Mouse (Mus musculus) lung, postnatal 10 days (tissue): Measurements from ENCODE around the gene 4930426L09Rik.
A peak's percentile ranks its signal among the peaks of the same experiment; 100 is the strongest.

ENCODE experiments used
- DNase-seq: peaks from one replicate; pipeline ENCODE4 v3.0.0; 2021

4930426L09Rik gene

DNA sequence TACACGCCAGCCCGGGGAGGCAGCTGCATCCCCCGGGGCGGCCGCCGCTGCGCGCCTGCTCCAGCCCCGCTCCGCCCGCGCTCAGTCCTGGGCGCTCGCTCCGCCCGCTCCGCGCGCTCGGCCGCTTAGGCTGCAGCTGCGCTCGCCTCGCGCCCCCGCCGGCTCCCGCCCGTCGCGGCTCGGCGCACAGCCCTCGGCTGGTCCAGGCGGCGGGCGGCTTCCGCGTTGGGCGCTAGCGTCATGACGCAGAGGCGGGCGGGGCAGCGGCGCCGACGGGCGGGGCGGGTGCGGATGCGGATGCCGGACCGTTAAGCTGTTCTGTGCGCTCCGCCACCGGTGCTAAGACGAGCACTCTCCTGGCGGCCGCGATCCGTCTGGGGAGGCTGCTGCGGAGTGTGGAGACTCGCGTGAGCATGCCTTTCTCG, at the start of gene 4930426L09Rik, which contains the start of gene Pip4k2a:
Gene 4930426L09Rik (plus strand): TSS at position 290 of the 425 bp plus-strand sequence.
Gene Pip4k2a (minus strand): TSS at position 73 of the 425 bp plus-strand sequence.
- peak; percentile 95 for DNase-seq

DNA sequence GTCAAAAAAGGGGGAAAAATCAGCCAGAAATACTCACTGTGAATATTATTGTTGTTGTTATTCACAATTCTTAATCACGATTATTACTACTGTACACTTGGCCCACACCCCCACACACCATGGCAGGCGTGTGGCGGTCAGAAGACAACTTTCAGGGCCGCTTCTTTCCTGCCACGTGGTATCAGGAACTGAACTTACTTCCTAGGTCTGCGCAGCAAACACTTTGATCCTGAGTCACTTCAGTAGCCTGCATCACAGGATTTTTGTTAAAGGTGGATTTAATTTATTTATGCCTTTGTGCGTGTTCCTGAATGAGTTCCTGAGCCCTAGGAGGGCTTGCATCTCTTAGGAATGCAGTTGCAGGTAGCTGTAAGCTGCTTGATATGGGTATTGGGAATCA, 49.4 kb upstream of the 4930426L09Rik start:
- no peak for DNase-seq

DNA sequence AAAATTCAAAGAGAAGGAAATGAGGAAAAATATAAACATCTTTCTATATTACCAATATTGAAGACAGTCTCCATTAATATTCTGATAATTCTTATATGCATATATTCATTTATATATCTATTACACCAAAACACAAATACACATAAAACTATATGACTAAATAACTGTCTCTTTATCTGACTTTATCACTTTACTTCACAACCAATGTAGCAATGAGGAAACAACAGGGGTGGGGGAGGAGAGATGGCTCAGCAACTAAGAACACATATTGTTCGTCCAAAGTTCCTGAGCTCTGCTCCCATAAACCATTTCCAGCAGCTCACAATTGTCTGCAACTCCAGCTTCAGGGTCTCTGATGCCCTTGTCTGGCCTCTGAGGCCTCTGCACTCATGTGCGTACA, 47.4 kb upstream of the 4930426L09Rik start:
- DNase-seq: no peak

DNA sequence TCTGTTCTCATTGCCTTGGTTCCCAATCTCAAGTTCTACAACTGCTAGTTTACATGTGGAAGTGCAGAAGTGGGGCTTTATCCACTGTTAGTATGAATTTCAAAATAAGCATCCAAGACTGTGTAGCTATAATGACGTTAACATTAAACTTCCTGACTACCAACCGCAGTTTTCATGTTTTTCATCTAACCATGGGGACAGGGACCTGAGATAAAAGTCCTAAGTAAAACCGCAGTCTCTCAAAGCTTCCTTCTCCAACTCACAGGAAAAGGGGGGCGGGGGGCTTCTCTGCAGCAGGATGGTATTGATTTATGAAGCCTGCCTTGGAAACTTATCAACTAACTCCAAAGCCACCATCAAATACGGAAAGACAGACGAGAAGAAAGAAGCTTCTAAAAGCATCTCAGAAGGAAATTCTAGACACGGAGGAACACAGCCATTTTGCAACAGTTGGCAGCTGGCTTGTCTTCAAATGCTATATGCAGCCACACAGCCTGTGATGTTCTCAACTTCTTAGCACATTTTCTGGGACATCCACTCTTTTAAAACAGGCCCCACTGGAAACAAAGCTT, 46.0 kb upstream of the 4930426L09Rik start:
- DNase-seq: no peak

DNA sequence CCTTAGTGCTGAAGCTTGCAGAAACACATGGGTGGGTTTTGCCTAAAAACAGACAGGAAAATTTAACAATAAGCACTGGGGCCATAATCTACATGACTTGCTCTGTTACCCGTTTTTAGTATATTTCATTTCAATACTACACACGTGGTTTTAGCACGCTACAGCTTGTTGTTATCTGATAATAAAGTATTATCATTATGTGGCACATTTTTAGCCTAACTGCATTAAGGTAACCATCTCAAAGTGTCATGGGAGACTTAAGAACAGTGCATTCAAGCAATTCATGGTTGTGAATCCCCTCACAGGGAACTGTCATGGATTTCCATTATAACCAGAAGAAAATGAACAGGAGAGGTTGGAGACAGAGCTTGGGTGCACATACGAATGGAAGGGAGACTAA, 43.7 kb upstream of the 4930426L09Rik start:
- no peak for DNase-seq

DNA sequence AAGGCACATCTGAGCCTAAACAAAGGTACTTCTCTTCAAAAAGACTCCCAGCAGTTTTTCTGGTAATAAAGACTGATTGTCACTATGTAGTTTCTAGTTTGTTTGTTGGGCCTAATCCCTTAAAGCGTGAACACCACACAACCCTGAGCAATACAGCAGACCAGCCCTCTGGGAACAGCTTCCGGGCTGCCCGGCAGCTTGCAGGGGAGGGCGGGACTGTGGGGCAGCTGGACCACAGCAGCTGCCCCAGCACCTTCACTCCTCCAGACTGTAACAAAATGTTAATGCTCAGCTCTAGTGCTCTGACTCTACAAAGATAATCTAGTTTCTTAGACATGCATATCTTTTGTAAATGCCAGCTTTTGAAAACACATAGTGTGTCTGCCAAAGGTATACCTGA, 43.1 kb upstream of the 4930426L09Rik start:
- no peak for DNase-seq

DNA sequence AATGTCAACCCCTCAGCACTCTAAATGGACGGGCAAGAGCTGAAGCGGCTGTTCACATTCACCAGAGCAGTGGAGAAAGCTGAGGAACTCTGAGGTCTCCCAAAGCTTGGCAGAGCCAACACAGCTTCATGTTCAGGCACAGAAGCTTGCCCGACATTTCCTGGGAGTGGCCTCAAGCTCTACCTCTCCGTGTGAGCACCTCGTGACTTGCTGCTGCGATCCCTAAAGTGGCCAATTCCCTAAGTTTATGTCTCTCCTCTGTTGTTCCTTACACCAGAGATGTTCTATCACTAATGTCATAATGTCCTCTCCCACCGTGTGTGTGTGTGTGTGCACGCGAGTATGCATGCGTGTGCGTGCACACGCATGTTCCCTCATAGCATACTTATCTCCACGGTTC, 42.5 kb upstream of the 4930426L09Rik start:
- no peak for DNase-seq

DNA sequence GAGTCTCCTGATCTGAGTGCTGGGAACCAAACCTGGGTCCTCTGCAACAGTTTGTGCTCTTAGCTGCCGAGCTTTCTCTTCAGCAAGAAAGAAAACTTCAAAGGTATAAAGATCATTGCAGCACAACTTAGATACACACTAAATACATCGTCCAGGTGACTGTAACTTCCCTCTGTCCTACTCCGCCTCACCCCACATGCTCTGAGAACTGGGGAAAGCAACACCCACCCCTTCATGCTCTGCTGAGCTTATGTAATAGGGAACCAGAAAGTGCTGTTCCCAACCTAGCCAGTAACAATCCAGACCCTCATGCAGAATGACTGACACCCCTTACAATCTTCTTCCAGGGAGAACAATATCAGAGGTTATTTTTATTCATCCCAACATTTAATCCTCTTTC, 41.7 kb upstream of the 4930426L09Rik start:
- DNase-seq: no peak

DNA sequence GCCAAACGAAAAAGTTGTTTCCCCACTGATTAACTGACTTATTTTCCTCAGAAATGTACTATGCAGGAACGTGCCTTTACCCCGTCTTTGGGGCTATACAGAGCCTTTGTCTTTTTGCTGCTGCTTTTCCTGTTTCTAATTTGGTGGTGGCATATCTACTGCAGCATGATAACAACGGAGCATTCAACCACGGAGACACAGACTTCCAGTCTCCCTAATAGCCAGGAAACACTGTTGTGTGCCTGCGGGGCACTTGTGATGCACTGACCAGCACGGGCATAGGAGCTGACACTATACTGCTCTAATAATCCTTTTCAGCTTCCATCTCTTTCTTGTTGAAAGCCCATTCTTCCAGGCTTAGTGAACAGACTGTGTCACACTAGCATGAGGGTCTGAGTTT, 41.2 kb upstream of the 4930426L09Rik start:
- no peak for DNase-seq

DNA sequence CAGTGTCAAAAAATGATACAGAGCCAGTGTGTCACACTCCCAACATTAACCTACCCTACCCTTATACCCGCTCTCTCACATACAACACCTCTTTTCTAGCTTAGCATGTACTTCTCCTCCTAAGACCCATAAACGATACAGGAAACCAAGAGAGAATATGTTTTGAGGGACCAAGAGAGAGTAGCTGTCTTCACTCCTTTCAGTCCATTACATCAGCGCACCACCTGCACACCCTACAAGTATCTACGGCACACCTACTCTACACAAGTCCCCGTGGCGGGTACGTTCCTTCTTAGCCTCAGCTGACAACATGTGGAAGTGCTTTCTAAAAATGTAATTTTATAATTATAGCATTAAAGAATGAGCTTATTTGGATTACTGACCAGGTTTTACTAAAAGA, 40.7 kb upstream of the 4930426L09Rik start:
- DNase-seq: no peak

DNA sequence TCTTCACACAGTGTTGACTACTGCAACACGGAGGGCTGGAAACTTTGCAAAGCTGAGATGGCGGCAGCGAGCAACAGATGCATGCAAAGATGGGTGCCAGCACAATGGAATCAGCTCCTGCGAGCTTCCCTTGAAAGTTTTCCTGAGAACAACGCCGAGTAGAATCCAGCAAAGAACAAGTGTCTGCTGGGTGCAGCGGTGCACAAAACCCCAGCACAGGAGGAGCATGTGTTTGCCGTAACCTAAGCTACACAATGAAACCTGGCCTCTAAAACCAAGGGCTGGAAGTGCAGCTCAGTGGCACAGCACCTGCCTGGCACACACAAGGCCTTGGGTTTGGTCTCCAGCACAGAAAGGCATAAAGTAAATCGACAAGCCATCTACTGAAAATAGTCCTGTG, 40.1 kb upstream of the 4930426L09Rik start:
- no peak for DNase-seq

DNA sequence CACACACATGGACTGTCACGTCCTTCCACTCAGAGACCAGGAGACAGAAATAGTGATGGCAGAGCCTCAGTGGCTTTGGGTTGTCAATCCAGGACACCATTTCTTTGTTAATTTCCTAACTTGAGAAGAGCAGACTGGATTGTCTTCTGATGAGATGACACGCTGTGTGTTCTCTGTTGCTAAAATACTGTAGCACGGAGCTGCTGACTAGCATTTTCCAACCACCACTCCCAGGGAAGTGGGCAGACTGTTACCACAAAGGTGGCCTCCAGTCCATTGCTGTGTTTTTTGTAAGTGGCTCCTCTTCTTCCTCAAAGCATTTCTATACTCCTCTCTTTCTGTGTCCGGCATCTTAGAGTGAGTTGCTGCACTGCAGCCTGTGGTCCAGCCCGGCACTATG, 39.6 kb upstream of the 4930426L09Rik start:
- no peak for DNase-seq

DNA sequence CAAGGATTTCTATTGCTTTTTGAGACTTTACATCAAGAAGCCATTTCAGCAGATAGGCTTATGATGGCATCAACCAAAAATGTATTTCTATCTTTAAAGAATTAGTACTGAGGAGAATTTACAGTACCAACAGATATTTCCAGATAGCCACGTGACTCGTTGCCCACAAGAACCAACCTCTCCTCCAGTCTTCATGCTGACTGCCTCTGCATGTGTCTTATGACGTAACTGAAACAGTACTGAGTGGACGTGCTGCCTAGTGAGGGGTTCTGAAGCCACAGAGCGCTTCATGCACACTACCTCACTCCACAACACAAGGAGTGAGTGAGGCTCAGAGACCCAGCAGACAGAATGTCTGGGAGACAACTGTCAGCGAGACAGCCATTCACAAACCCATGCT, 39.1 kb upstream of the 4930426L09Rik start:
- DNase-seq: no peak

DNA sequence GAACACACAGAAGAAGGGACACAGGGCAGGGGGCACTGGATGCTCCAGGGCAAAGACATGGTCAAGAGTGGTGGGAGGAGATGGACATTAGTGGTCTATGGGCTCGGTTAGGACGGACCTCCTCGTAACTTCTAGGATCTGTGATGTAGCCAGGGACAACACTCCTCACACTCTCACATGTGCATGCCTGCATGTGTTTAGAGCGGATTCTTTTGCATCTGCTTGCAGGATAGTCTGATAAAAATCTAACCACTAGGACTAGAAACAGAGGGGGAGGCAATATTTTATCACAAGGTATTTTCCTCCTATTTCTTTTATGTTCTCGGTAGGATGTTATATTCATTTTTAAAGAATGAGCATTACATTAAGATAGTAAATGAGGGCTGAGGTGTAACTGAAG, 38.6 kb upstream of the 4930426L09Rik start:
- no peak for DNase-seq

DNA sequence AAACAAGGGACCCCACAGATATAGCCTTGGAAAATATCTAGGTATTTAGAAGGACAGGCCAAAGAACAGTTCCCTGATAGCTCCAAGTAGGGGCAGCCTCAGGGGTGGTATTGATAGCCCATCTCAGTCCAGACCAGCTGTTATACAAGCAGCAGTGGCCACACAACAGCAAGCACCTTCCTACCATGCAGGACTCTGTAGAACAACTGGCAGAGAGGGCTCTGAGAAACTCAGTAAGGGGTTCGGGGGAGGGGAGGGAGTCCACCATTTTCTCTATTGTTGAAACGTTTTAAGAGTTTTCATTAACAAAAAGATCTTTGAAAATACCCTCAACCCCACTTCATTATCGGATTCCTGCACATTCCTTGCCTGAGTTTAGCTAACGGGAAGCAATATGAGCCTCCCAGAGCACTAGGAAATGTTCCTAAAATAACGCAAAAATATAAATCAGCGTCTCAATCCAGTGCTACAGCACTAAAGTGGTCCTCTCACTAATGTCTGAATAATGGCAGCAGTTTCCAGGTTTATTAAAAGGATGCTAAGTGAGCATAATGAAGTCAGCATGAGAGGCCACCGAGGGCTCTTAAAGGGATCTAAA, 37.7 kb upstream of the 4930426L09Rik start:
- no peak for DNase-seq

DNA sequence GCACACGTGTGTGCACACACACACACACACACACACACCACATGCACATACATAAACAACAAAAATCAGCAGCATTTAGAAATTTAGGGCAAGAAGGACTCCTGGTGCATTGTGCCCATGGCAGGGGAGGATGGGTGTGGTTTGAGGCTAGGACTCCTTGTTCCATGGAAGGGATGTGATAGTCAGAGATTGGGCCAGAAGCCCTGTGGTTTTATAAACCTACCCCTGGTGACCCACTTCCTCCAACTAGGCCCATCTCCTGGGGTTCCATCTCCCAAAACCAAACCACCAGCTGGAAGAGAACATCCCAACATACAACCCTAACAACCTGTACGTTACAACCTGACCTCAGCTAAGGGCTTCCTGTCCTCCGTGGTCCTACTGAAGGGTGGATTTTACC, 35.6 kb upstream of the 4930426L09Rik start:
- DNase-seq: no peak

DNA sequence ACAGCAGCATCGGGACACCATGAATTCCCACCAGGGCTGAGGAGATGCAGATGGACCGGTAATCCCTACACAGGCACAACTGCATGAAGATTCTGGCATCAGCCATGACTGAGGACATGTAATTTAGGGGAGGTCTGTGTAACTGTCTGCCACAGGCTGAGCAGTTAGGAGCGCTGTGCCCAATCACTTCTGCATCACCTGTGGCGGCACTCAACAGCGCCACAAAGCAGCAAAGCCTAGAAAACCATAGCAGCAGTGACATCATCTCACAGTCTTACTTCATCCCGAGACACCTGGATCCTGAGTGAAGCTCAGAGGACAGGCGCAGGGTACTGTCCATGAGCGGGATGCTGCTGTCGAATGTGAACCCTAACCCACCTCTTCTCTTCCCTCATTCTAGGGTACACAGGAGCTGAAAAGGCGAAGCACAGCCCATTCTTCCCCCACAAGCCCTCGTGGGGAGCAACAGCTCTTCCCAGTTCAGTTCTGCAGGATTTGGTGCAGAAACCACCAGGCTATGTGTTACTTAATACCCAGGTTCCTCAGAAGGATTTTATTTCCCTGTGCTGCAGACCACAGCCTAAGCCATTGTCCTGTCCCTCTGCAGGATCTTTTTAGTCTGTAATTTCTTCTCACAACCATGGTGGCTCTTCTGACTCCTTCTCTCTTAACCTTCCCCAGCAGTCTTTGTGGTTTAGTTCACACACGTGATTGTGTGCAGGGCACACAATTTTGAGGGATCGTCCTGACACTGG, 34.7 kb upstream of the 4930426L09Rik start:
- no peak for DNase-seq

DNA sequence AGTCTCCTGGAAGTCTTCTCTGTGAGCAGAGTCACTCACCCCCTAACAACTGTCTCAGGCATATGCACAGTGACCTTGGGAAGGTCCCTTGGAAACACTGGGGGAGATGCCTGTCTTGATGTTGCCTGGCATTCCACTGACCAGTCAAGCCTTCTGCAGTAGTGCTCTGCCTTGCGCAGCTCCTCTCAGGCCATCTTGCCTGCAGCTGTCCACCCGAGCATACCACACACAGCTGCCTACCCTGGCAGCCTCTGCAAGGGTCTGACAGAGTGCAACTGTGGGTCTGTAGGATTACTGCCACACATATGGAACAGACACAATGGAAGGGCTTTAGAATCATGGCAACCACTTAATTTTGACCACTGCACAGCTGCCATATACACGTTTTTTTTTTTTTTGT, 33.0 kb upstream of the 4930426L09Rik start:
- DNase-seq: no peak

DNA sequence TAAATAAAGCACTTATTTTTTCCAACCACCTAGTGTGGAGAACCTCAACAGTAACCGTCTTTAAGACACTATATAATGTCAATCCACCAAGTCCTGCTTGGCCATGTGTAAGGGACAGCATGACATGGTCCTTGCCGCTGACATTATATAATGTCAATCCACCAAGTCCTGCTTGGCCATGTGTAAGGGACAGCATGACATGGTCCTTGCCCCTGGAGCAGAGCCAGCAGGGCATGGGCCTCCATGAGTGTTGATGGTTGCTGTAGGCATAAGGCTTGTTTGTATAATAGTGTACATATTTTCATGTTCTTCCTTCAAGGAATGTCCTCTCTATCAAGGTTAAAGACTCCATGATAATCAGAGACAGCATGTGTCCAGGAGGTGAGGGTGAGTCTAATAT, 32.2 kb upstream of the 4930426L09Rik start:
- DNase-seq: no peak

DNA sequence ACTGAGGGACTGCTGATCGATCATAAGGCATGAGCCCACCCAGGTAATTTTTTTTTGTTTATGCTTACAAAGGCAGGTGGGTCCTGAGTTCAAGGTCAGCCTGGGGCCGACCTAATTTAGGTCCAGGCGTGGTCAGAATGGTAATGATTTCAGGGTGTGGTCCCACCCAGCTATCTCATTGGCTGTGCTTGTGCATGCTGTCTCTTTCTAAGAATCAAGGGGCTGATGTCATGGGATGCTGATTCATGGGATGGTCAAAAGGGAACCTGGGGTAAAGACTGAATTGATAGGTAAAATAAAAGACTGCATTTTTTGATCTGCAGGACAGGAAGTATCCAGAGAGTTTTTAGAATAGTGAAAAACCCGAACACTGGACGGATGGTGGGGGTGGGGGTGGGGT, 31.6 kb upstream of the 4930426L09Rik start:
- DNase-seq: no peak

DNA sequence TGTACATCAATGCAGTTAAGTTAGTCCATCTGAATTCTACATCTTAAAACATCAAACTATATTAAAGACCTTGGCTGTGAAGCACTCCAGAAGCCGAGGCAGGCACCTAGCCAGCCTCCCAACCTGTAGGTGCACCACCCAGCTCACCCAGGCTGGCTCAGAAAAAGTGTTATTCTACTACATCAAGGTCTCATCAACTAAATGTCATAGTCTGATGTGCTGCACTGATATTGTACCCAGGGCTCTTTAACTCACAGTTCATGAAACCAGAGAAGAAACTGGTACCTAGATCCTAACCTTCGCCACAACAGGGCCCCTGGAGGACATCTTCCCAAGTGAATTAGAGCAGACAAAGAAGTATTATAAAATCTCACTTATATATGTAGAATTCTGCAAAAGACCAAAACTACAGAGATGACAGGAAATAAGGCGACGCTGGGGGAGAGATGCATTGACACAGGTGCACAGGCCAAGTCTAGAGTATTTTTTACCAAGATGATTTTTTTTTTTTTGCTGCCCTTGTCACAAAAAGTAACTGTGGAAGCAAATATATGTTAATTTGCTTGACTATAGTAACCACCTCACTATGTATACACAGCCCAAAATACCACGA, 30.6 kb upstream of the 4930426L09Rik start:
- no peak for DNase-seq

DNA sequence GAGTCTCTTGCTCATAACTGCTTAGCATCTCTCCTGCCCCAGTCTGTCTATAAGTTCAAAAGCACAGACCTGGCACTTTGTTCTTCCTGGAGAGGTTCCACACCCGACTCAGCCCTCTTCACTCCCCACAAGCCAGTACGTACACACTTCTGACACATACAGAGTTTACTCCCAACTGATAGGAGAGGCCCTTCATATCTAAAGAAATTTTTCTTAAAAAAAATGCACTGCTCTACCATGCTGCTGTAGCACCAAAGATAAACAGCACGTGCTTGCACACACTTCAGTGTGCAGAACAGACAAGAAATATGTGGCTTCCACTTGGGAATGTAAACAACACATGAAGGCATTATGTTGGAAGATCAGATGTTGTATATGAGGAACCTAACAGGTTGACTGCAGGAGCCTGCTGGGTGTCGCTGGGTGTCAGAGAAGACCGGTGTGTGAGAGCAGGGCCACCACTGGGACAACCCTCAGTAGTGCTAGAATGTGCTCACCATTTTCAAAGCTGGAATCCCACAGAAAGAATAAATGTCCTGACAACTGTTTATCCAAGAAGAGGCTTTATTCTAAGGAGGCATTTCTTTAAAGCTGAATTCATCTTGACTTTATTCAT, 29.0 kb upstream of the 4930426L09Rik start:
- DNase-seq: no peak

DNA sequence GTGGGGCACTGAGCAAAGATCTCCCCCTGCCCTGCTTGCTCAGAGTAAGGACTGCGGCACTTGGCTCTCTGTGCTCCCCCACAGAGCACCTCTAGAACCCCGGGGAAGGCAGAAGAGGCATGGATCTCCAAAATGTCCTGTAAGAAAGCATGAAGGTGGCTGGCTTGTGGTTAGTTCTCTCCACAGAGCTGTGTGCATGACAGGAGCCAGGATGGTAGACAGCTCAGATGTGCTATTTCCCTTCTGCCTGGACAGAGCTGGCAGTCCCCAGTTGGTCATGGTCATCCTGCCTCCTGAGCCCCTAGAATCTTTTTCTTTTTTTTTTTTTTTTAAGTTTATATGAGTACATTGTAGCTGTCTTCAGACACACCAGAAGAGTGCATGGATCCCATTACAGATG, 27.7 kb upstream of the 4930426L09Rik start:
- DNase-seq: no peak

DNA sequence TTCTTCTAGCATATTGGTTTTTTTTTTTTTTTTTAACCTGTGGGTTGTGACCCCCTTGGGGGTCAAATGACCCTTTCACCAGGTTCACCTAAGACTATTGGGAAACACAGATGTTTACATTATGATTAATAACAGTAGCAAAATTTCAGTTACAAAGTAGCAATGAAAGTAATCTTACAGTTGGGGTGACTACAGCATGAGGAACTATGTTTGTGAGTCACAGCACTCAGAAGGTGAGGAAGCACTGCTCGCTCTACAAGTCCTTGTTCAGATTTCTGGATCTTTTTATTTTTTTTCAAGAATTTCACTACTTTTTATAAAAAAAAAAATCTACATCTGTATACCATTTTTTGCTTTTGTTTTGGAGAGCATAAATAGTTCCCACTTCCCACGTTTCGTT, 26.6 kb upstream of the 4930426L09Rik start:
- no peak for DNase-seq
